Mouse (Mus musculus): ENCODE results near the gene Yif1a. TPM values are rescaled to one million over a fixed set of nuclear protein-coding genes. Genes with fewer than 3 reads are reported as not detected.

Gene Yif1a
- total RNA-seq, 1 experiment from 2014 or later: 84.7 TPM

DNA sequence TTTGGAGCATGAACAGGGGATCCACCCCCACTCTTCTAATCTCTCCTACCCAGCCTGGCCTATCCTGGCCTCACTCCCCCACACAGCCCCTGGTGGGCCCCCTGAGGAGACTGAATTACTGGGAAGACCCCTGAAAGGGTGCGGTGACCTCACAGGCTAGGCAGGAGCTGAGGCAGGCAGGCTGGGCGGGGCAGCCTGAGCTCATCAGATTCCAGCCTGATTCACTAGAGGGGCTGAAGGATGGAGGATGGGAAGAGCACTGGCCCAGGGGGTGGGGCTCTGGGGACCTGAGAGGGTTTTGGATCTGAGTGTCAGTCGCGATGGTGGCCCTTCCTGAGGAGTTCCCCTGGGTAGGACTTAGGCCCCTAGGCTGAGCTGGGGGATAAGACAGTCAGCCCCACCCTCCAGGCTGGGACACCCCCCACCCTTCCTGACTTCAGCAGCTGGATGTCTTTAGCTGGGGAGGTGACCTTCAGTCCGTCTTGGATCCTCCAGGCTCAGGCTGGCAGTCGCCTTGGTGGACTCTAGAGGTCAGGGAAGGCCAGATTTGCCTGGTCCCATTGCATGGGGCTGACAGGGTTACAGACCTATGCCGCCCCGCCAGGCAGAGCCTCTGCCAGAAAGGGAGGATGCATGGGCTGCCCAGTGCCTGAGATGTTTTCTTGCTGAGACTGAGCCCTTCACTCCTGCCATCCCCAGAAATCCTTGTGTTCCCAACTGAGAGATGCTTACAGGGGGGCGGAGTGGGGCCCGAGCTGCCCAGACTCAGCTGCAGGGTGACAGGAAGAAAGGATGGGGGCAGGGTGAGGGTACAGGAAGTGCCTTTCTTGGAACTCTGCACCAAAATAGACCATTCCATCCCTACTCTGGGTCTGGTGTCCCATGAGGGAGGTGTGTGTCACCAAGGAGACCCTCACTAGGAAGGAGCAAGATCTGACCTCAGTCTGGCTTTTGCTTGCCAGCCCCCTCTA is 29.3 kb upstream of the Yif1a start:
- DNase-seq: no peak

- DNase-seq: no peak
These were observed 27.7 kb upstream of the Yif1a start for GRCm38 (mm10) chr19:5060365-5061330.

- no peak for DNase-seq
These were observed 26.3 kb upstream of the Yif1a start for GRCm38 (mm10) chr19:5062041-5062440.

GRCm38 (mm10) chr19:5062446-5062845 is 25.9 kb upstream of the Yif1a start:
- no peak for DNase-seq

DNA sequence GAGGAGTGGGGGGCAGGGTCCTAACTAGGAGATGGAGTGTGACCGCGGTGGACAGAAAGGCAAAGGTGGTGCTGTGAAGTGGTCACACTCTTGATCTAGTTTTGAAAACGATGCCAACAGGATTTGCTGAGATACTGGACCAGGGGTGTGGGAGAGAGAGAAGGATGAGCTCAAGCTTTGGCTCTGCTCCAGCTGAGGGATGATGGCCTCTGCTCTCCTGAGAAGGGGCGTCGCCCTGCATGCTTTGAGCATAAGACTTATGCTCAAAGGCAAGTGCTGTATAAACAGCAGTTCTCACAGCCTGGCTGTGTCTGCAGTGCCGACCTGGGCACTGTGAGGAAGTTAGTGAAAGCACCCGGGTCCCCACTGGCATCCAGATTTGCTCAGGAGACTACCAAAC is 23.2 kb upstream of the Yif1a start:
- DNase-seq: no peak

GRCm38 (mm10) chr19:5067040-5067799 is 21.1 kb upstream of the Yif1a start:
- DNase-seq: no peak

GRCm38 (mm10) chr19:5067867-5068569 is 20.3 kb upstream of the Yif1a start, which contains the start of gene Cd248:
Gene Cd248, plus strand, starts transcription at chr19:5068078.
- DNase-seq: peak; percentile 78

DNA sequence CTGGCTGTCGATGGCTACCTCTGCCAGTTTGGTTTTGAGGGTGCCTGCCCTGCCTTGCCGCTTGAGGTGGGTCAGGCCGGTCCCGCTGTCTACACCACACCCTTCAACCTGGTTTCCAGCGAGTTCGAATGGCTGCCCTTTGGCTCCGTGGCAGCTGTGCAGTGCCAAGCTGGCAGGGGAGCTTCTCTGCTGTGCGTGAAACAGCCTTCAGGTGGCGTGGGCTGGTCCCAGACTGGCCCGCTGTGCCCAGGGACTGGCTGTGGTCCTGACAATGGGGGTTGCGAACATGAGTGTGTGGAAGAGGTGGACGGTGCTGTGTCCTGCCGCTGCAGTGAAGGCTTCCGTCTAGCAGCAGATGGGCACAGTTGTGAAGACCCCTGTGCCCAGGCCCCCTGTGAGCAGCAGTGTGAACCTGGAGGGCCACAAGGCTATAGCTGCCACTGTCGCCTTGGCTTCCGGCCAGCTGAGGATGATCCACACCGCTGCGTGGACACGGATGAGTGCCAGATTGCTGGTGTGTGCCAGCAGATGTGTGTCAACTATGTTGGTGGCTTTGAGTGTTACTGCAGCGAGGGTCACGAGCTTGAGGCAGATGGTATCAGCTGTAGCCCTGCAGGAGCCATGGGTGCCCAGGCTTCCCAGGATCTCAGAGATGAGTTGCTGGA is 19.6 kb upstream of the Yif1a start:
- DNase-seq: no peak

DNA sequence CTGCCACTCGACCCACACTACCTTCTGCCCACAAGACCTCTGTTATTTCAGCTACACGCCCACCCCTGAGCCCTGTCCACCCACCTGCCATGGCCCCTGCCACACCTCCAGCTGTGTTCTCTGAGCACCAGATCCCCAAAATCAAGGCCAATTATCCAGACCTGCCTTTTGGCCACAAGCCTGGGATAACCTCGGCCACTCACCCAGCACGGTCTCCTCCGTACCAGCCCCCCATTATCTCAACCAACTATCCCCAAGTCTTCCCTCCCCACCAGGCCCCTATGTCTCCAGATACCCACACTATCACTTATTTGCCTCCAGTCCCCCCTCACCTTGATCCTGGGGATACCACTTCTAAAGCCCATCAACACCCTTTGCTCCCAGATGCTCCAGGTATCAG is 18.9 kb upstream of the Yif1a start:
- DNase-seq: no peak

DNA sequence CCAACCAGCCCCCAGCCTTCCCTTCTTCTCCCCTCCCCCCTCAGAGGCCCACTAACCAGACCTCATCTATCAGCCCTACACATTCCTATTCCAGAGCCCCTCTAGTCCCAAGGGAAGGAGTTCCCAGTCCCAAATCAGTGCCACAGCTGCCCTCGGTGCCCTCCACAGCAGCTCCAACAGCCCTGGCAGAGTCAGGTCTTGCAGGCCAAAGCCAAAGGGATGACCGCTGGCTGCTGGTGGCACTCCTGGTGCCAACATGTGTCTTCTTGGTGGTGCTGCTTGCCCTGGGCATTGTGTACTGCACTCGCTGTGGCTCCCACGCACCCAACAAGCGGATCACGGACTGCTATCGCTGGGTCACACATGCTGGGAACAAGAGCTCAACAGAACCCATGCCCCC is 18.4 kb upstream of the Yif1a start:
- no peak for DNase-seq

GRCm38 (mm10) chr19:5071077-5071476 is 17.3 kb upstream of the Yif1a start:
- no peak for DNase-seq

DNA sequence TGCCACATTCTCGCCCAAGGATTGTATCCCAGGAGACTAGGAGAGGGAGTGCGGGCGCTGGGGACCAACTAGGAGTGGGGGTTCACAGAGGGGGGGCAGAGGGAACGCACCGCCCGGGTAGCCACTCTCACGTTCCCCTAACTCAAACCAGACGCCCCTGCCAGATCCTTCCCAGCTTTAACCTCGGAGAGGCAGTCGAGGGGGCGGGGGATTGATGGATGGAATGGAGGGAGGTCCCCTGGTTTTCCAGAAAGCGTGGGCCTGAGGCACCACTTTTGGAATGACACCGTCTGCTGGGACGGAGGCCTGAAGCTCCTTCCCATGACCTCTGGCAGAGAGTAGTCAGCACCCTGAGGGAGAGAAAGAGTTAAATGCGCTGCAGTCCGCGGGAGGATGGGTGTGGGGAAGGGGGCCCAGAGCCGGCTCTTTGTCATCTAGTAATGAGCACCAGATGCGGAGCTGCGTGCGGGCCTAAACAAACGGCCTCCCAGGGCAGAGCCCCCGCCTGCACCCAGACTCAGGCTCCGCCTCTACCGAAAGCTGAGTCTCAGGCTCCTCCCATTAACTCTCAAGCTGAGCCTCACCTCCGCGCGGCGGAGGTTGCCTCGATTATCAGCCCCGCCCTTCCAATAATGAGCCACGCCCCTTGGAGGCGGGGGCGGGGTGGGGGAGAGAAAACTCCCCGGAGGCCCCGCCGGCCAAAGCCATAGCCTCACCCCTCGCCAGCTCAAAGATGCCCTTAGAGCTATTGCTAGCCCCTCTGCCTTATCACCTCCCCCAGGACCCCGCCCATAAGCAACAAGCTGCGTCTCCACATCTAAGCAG is 16.6 kb upstream of the Yif1a start:
- peak; percentile 85 for DNase-seq

GRCm38 (mm10) chr19:5072389-5073019 is 15.8 kb upstream of the Yif1a start:
- DNase-seq: no peak

DNA sequence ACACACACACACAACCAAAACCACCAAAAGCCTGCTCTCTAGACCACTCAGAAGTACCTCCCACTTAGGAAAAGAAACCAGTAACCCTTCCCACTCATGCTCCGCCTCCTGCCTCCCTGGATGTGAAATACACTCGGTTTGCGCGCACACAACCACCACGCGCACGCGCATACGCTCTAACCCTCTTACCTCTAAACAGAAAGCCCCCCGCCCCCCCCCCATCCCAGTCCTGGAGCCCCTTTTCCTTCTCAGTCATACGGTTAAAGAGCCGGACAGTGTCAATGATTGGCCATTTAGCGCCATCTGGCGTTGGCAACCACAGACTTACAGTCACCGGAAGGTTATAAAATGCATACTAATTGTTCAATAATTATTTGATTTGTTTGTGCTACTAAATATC is 15.3 kb upstream of the Yif1a start:
- peak; percentile 67 for DNase-seq

- no peak for DNase-seq
These were observed 14.8 kb upstream of the Yif1a start for GRCm38 (mm10) chr19:5073518-5073917.

GRCm38 (mm10) chr19:5079279-5079678 is 9.1 kb upstream of the Yif1a start:
- DNase-seq: no peak

- DNase-seq: no peak
These were observed 6.3 kb upstream of the Yif1a start for GRCm38 (mm10) chr19:5082005-5082404.

- DNase-seq: no peak
These were observed 5.7 kb upstream of the Yif1a start for GRCm38 (mm10) chr19:5082596-5082995.

Data from adrenal gland, postnatal 14 days (tissue).